Mouse (Mus musculus) G1E (cell line): ENCODE data around the gene Coro2b.

Experiments used
- CTCF ChIP-seq: IDR thresholded peaks from 2 replicates; pipeline ENCODE4 v1.5.1; 2012; ENCODE audit warnings: low read depth, low read length, inconsistent platforms, mixed read lengths
- POLR2AphosphoS5 ChIP-seq: IDR thresholded peaks from 2 replicates; pipeline ENCODE4 v1.6.1; 2012; ENCODE audit warnings: low read depth, low read length, inconsistent platforms; ENCODE audit not compliant: insufficient replicate concordance
- TAL1 ChIP-seq: conservative IDR thresholded peaks from 2 replicates; pipeline ENCODE4 v1.6.1; 2012; ENCODE audit warnings: low read depth, low read length, inconsistent platforms, mixed read lengths

DNA sequence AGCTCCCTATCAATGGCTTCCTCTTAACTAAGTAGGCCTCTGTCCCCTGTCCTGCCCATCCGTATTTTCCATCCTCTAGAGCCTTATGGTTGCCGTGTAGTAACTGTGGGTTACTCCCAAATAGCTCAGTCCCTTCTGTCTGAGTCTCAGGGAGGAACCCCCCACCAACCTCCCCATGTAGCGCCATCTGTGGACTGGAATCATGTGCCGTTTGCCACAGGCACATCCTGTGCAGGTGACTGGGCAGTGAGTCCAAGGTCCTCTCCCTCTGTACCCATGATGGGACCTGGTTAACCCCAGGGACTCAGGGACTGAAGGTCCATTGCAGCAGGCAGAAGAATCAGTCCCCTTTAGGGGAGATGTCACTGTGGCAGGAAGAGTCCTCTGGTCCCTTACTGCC is 106.1 kb downstream of the Coro2b start:
- TF ChIP-seq CTCF (no peak), TAL1 (no peak), POLR2AphosphoS5 (no peak)
